Mouse (Mus musculus): ENCODE measurements around the gene Gm17677.
A peak's percentile ranks its signal among the peaks of the same experiment; 100 is the strongest.

Gene Gm17677

GRCm38 (mm10) chr9:35740749-35741148 is at the start of gene Gm17677:
TSS of gene Gm17677 (plus strand) at chr9:35741049.
- DNase-seq (ENCODE audit: low read depth, low spot score), result peak; percentile 8

DNA sequence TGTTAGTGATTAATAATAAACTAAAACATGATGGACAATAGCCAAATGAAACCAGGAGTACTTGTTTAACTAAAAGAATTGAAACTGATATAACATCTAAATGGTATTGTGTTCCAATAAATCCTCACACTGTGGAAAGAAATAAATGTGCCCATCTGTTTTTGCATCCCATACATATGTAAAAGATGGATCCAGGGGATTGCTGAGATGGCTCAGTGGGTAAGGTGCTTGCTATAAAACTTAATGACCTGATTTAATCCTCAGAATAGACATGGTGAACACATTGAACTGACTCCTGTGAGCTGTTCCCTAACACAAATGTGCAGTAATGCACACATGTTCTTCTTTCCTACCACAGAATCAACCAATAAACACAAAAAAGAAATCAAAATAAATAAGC is 48.9 kb upstream of the Gm17677 start:
- no peak for DNase-seq (ENCODE audit: low read depth, low spot score)

DNA sequence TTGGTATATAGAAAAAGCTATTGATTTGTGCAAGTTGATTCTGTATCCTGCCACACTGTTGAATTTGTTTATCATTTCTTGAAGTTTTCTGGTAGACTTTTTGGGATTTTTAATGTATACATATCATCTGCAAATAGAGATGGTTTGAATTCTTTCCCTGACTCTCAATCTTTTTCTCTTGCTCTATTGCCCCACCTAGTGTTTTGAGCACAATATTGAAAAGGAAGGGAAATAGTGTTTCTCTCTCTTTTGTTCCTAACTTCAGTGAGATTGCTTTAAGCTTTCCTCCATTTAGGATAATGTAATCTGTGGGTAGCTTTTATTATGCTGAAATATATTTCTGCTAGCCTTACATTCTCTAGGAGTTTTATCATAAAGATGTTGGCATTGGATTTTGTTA is 33.6 kb upstream of the Gm17677 start:
- peak; percentile 62 for DNase-seq (ENCODE audit: low read depth, low spot score)

DNA sequence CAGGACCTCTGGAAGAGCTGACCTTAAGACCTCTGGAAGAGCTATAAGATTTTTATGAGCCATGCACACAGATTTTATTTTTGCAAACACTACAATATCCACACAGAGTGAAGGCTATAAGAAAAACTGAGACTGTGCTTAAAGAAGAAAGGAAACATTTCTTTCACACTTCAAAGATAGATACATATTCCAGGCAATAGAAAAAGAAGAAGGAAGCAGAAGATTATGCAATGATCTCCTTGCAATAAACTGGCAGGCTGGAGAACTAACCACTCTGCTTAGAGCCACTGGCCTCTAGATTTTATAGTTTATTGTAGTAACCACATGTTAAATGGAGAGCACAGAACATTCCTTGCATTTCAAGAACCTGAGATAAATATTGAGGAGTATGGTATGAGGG is 16.0 kb downstream of the Gm17677 start:
- no peak for DNase-seq (ENCODE audit: low read depth, low spot score)

DNA sequence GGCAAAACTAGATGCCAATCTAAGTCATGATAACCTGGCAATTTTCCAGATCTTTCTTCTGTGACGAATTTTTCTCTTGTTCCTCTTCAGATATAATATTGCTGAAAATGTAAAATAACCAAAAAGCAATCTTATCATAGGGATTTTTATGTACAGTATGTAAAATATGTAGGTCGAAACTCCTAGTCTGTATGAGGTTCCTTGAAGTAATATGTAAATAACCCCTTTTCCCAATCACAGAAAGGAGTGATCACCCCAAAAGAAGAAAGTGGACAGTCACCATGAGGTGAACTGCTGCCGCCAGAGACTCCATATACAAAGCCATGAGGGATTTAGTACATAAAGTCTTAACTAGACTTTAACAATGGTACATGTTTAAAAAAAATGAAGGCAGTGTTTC is 37.2 kb downstream of the Gm17677 start, which contains the start of gene Gm17727:
Gene Gm17727, minus strand, starts transcription at position 101 of the 400 bp plus-strand sequence.
- no peak for DNase-seq (ENCODE audit: low read depth, low spot score)

DNA sequence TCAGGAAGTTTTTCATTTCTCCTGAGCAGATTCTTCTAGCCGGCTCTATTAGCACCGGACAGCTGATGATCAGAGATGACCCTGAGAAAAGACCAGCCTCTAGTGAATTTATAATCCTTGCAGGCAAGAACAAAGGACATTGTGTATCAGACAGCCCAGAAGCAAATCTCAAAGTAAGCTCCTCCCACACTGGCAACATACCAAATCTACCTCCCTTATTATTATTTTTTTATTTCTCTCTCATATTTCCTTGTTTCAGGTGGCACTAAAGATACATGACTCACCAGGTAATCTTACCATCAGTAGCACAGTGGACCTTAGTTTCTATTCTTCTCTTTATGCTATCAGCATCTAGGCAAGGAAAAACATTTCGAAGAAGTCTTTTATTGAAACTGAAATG is 49.2 kb downstream of the Gm17677 start, which contains the start of the genes Gm27235 and D730048I06Rik:
Gene Gm27235, minus strand, starts transcription at position 101 of the 400 bp plus-strand sequence.
Gene D730048I06Rik, minus strand, starts transcription at position 112 of the 400 bp plus-strand sequence.
- no peak for DNase-seq (ENCODE audit: low read depth, low spot score)

Data from 3T3-L1 (cell line).